Mouse (Mus musculus) liver, postnatal 0 days (tissue): Measurements from ENCODE around the gene Ndufs4. TPM values are rescaled to one million over a fixed set of nuclear protein-coding genes. Genes with fewer than 3 reads are reported as not detected.

Experiments used
- ATAC-seq: fragments of 200-750 bp; cut with Nextera tagmentation; 2 replicates; pipeline ENCODE4 v1.8.0; 2017; ENCODE audit warnings: mild to moderate bottlenecking, moderate library complexity
- DNase-seq: peaks from one replicate; pipeline ENCODE4 v3.0.0-alpha.2; 2016
- H3K27ac ChIP-seq: fragments of 300-500 bp; sonication (generic); 2 replicates; pipeline ENCODE4 v1.5.1; 2014; ENCODE audit warnings: antibody characterized with exemption, moderate library complexity, mild to moderate bottlenecking, low read depth
- H3K27me3 ChIP-seq: fragments of 300-500 bp; sonication (generic); 2 replicates; pipeline ENCODE4 v1.6.1; 2014; ENCODE audit warnings: low read length, control low read depth, mixed read lengths; ENCODE audit not compliant: insufficient read depth
- H3K36me3 ChIP-seq: fragments of 300-500 bp; sonication (generic); replicated peaks from 2 replicates; pipeline ENCODE4 v1.6.1; 2014; ENCODE audit warnings: mild to moderate bottlenecking, control low read depth, low read length, moderate library complexity, mixed read lengths; ENCODE audit not compliant: insufficient read depth
- H3K4me1 ChIP-seq: fragments of 300-500 bp; sonication (generic); 2 replicates; pipeline ENCODE4 v1.6.1; 2014; ENCODE audit warnings: antibody characterized with exemption, mild to moderate bottlenecking, control low read depth; ENCODE audit not compliant: insufficient read depth
- H3K4me2 ChIP-seq: fragments of 300-500 bp; sonication (generic); 2 replicates; pipeline ENCODE4 v1.6.1; 2014; ENCODE audit warnings: low read depth, mild to moderate bottlenecking, low read length, moderate library complexity, mixed read lengths
- H3K4me3 ChIP-seq: fragments of 300-500 bp; sonication (generic); 2 replicates; pipeline ENCODE4 v1.5.1; 2014; ENCODE audit warnings: low read depth, low read length
- H3K9ac ChIP-seq: fragments of 300-500 bp; sonication (generic); replicated peaks from 2 replicates; pipeline ENCODE4 v1.6.1; 2014; ENCODE audit warnings: mild to moderate bottlenecking, moderate library complexity
- H3K9me3 ChIP-seq: fragments of 300-500 bp; sonication (generic); 2 replicates; pipeline ENCODE4 v1.6.1; 2016; ENCODE audit warnings: mild to moderate bottlenecking, control low read depth, low read length, mixed read lengths
- CTCF ChIP-seq: sonication (generic); IDR thresholded peaks from 2 replicates; pipeline ENCODE4 v1.5.1; 2016; ENCODE audit warnings: antibody characterized with exemption, low read depth
- EP300 ChIP-seq: IDR thresholded peaks from 2 replicates; pipeline ENCODE4 v1.6.1; 2016; ENCODE audit warnings: antibody characterized with exemption, low read depth, mild to moderate bottlenecking
- WGBS: fragments of 180-500 bp; shearing (Covaris S2); extraction: QIAGEN DNeasy Blood & Tissue Kit; methylation state at CpG from one replicate; pipeline ENCODE4 v1.1.7; 2014; ENCODE audit not compliant: insufficient replicate concordance; 5-methylcytosine and 5-hydroxymethylcytosine counted together
- polyA plus RNA-seq: library from polyadenylated mRNA; unstranded; fragments of >200 nt; fragmentation: Nextera tagmentation; extraction: Ambion mirVana; gene quantifications from 2 replicates; pipeline ENCODE4 v1.2.1, GENCODE M21; 2015

Gene Ndufs4
- polyA plus RNA-seq, 1 experiment from 2014 or later: 203 TPM

- no peaks in the 10 kb centered on the region for H3K9me3 ChIP-seq
- H3K9ac ChIP-seq: no peak overlapping the region
- no peaks in the 10 kb centered on the region for H3K27me3 ChIP-seq
- no peaks in the 10 kb centered on the region for H3K36me3 ChIP-seq
- no peak overlapping the region for H3K4me2 ChIP-seq
- no peak for ATAC-seq
- DNase-seq: no peak
- no peak overlapping the region for H3K4me3 ChIP-seq
- no peak overlapping the region for H3K27ac ChIP-seq
- peaks cover 3% of the 10 kb centered on the region; the same call in 1 of the 2 replicates for H3K4me1 ChIP-seq
- TF ChIP-seq EP300: no peak
- TF ChIP-seq CTCF: no peak
These were observed 4.4 kb upstream of the Ndufs4 start for GRCm38 (mm10) chr13:114392501-114392900.

DNA sequence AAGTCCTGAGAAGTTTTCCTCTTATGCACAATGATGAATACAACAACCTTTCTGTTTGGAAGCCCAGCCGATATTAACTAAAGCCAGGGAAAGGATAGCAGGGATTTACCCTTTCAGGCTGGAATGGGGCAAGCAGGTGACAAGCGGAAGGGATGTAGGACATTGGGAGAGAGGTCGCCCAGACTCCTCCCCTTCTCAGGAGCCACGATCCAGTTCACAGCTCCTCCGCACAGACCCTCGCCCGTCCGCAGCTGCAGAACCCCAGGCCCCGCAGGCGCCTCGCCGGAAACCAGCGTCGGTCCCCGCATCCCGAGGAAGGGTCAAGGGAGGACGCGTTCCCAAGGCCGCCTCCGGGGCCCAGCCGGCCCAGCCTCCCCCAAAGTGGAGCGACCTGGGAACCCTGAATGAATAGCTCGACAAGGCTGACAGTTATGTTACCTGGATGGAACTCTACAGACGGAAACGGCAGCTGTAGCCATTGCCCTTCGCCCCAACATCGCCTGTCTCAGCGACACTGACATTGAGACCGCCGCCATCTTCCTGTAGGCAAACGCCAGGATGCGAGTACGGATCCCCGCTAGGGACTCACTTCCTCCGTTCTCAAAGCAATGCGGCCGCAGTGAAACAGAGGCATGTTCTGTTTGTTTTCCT lies 412 bp downstream of the Ndufs4 start:
- H3K9me3 ChIP-seq: no peaks in the 10 kb centered on the region
- under 1% methylated on average over 37 of the region's 37 CpGs for whole genome bisulfite sequencing
- peak; percentile 92 for DNase-seq
- no peaks in the 10 kb centered on the region for H3K27me3 ChIP-seq
- peak overlapping the region; percentile 98 for H3K4me3 ChIP-seq
- H3K4me2 ChIP-seq: peak overlapping the region; percentile 87
- H3K9ac ChIP-seq: peak overlapping the region; percentile 90
- peak; percentile 94 for ATAC-seq
- peak overlapping the region; percentile 85 for H3K27ac ChIP-seq
- TF ChIP-seq EP300 (no peak), CTCF (no peak)
- no peaks in the 10 kb centered on the region for H3K36me3 ChIP-seq
- H3K4me1 ChIP-seq: peaks cover 11% of the 10 kb centered on the region

GRCm38 (mm10) chr13:114387074-114387487 lies 977 bp downstream of the Ndufs4 start:
- ATAC-seq (peak; percentile 21), DNase-seq (no peak)
- no peaks in the 10 kb centered on the region for H3K27me3 ChIP-seq
- WGBS: 2% methylated on average over 10 of the region's 10 CpGs
- TF ChIP-seq EP300: no peak
- TF ChIP-seq CTCF: no peak
- peak overlapping the region; percentile 87 for H3K4me2 ChIP-seq
- H3K27ac ChIP-seq: peak overlapping the region; percentile 85
- H3K36me3 ChIP-seq: no peaks in the 10 kb centered on the region; the same call in 1 of the 2 replicates
- H3K4me3 ChIP-seq: peak overlapping the region; percentile 98
- peak overlapping the region; percentile 90 for H3K9ac ChIP-seq
- H3K9me3 ChIP-seq: no peaks in the 10 kb centered on the region
- peaks cover 11% of the 10 kb centered on the region for H3K4me1 ChIP-seq

GRCm38 (mm10) chr13:114376511-114376910 lies 11.5 kb downstream of the Ndufs4 start:
- H3K4me2 ChIP-seq: no peak overlapping the region
- 0 out of 2 replicates have a peak, but pooled peaks cover 9% of the 10 kb centered on the region for H3K36me3 ChIP-seq
- WGBS: 76% methylated on average over 4 of the region's 4 CpGs
- H3K9ac ChIP-seq: no peak overlapping the region
- no peak overlapping the region for H3K27ac ChIP-seq
- ATAC-seq (no peak), DNase-seq (no peak)
- H3K4me3 ChIP-seq: no peak overlapping the region
- TF ChIP-seq CTCF: no peak
- TF ChIP-seq EP300: no peak
- H3K27me3 ChIP-seq: no peaks in the 10 kb centered on the region
- no peaks in the 10 kb centered on the region for H3K4me1 ChIP-seq
- peaks cover 5% of the 10 kb centered on the region; the same call in 1 of the 2 replicates for H3K9me3 ChIP-seq

GRCm38 (mm10) chr13:114362086-114362485 lies 26.0 kb downstream of the Ndufs4 start:
- WGBS: 79% methylated on average over 3 of the region's 3 CpGs
- Histone ChIP-seq H3K4me2 (no peak overlapping the region), H3K4me3 (no peak overlapping the region), H3K4me1 (peaks cover 3% of the 10 kb centered on the region; the same call in 1 of the 2 replicates), H3K9me3 (no peaks in the 10 kb centered on the region), H3K9ac (no peak overlapping the region), H3K27ac (no peak overlapping the region), H3K27me3 (no peaks in the 10 kb centered on the region), H3K36me3 (no peaks in the 10 kb centered on the region)
- DNase-seq (no peak), ATAC-seq (no peak)
- TF ChIP-seq EP300 (no peak), CTCF (no peak)

GRCm38 (mm10) chr13:114351321-114351946 lies 36.6 kb downstream of the Ndufs4 start:
- no peak for ATAC-seq
- no peaks in the 10 kb centered on the region for H3K4me1 ChIP-seq
- no peak overlapping the region for H3K4me3 ChIP-seq
- H3K27me3 ChIP-seq: no peaks in the 10 kb centered on the region
- no peak overlapping the region for H3K9ac ChIP-seq
- no peaks in the 10 kb centered on the region for H3K36me3 ChIP-seq
- H3K27ac ChIP-seq: no peak overlapping the region
- WGBS: 83% methylated on average over 8 of the region's 8 CpGs
- DNase-seq: no peak
- TF ChIP-seq CTCF (no peak), EP300 (no peak)
- H3K4me2 ChIP-seq: no peak overlapping the region
- H3K9me3 ChIP-seq: no peaks in the 10 kb centered on the region
